Mouse (Mus musculus): ENCODE results near the gene E130308A19Rik. TPM values are rescaled to one million over a fixed set of nuclear protein-coding genes. Genes with fewer than 3 reads are reported as not detected.
"Not testable (repeated sequence)": the region's sequence is repeated elsewhere in the genome, so short reads cannot be mapped to it uniquely, and the experiment has no call there.

E130308A19Rik gene
- total and polyA plus RNA-seq, 3 experiments = 2.4 to 3.4 (median 3.1) TPM

DNA sequence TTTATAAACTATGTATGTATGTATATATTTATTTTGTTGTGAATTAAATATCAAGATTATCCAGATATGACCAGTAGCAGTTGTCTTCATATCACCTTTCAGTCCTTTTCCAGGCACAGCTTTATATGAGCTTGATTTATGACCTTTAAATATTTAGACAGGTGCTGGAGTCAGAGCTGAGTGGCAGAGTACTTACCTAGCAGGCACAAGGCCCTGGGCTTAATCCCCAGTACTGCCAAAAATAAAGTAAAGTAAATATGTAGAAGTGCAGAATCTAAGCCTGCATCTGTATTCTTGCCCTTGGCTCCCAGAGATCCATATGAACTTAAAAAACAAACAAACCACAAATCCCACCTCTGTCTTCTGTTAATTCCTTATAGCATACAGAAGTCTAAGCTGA lies 163.0 kb downstream of the E130308A19Rik start:
- Histone ChIP-seq H3K27me3 (replicated peaks) (no peaks in the 10 kb centered on the region), H3K79me2 (replicated peaks; ENCODE audit: control insufficient read depth, extremely low read depth, insufficient read depth, poor library complexity, severe bottlenecking) (no peaks in the 10 kb centered on the region), H3K4me1 (ENCODE audit: control insufficient read depth in 1 of 2, insufficient read depth in 2 of 2) (no peaks in the 10 kb centered on the region), H3K4me2 (ENCODE audit: insufficient read depth, low read depth, poor library complexity, severe bottlenecking) (no peak overlapping the region), H3K36me3 (replicated peaks in 1 of 2; ENCODE audit: control insufficient read depth in 1 of 2, insufficient read depth in 1 of 2, low read length in 1 of 2) (no peaks in the 10 kb centered on the region), H3K9me3 (replicated peaks; ENCODE audit: low read length) (no peaks in the 10 kb centered on the region), H3K4me3 (replicated peaks in 1 of 3; ENCODE audit: low read depth in 2 of 3, low read length in 2 of 3, poor library complexity in 1 of 3) (no peak overlapping the region), H3K27ac (ENCODE audit: insufficient read depth, low read depth) (no peak overlapping the region), H3K9ac (ENCODE audit: insufficient read depth, low read depth) (no peak overlapping the region)
- DNase-seq (ENCODE audit: extremely low read depth) = no peak
- dilution Hi-C loops (cut with MboI; ENCODE audit: extremely low pct_ligation_motif_present, extremely low pct_unique_long_range_greater_than_20kb, low sequenced_read_pairs) (no loop called here), in situ Hi-C loops (cut with MboI; ENCODE audit: low pct_ligation_motif_present, low pct_unique_long_range_greater_than_20kb, low sequenced_read_pairs) (no loop called here)
- TF ChIP-seq MAZ (IDR thresholded peaks at IDR 0.05; ENCODE audit: low read depth, low read length) (no peak), MAX (IDR thresholded peaks at IDR 0.05; ENCODE audit: low read length) (no peak), BHLHE40 (IDR thresholded peaks at IDR 0.05; ENCODE audit: low read depth, low read length) (no peak), SIN3A (IDR thresholded peaks at IDR 0.05; ENCODE audit: low read length) (no peak), POLR2A (IDR thresholded peaks at IDR 0.05; ENCODE audit: low read depth, low read length) (no peak), IRF4 (IDR thresholded peaks at IDR 0.05; ENCODE audit: low read depth, low read length) (no peak), UBTF (IDR thresholded peaks at IDR 0.05; ENCODE audit: low read depth, low read length) (no peak), CHD1 (IDR thresholded peaks at IDR 0.05; ENCODE audit: low read depth, low read length) (no peak)

- dilution Hi-C loops (cut with MboI; ENCODE audit: extremely low pct_ligation_motif_present, extremely low pct_unique_long_range_greater_than_20kb, low sequenced_read_pairs); H3K4me1 ChIP-seq (ENCODE audit: control insufficient read depth in 1 of 2, insufficient read depth in 2 of 2); DNase-seq (ENCODE audit: extremely low read depth); H3K9ac ChIP-seq (ENCODE audit: insufficient read depth, low read depth); H3K4me3 ChIP-seq (replicated peaks in 1 of 3; ENCODE audit: low read depth in 2 of 3, low read length in 2 of 3, poor library complexity in 1 of 3); H3K36me3 ChIP-seq (replicated peaks in 1 of 2; ENCODE audit: control insufficient read depth in 1 of 2, insufficient read depth in 1 of 2, low read length in 1 of 2); H3K79me2 ChIP-seq (replicated peaks; ENCODE audit: control insufficient read depth, extremely low read depth, insufficient read depth, poor library complexity, severe bottlenecking); H3K27me3 ChIP-seq (replicated peaks); H3K27ac ChIP-seq (ENCODE audit: insufficient read depth, low read depth); H3K9me3 ChIP-seq (replicated peaks; ENCODE audit: low read length); H3K4me2 ChIP-seq (ENCODE audit: insufficient read depth, low read depth, poor library complexity, severe bottlenecking): not testable (repeated sequence)
- in situ Hi-C loops (cut with MboI; ENCODE audit: low pct_ligation_motif_present, low pct_unique_long_range_greater_than_20kb, low sequenced_read_pairs) = loop anchor here (5.0 kb wide), 1 partner anchor 139 kb away; no protein-coding TSS in a partner anchor
- TF ChIP-seq CTCF (conservative IDR thresholded peaks at IDR 0.05 in 1 of 2, IDR thresholded peaks at IDR 0.05 in 1 of 2; ENCODE audit: low read depth in 2 of 2, low read length in 2 of 2) (peak in 1 of 2 experiments; percentile 52; a peak in 3 of 4 replicates), RAD21 (IDR thresholded peaks at IDR 0.05; ENCODE audit: low read depth, low read length) (peak; percentile 27), SMC3 (IDR thresholded peaks at IDR 0.05; ENCODE audit: low read depth, low read length) (peak; percentile 60)
Measured at GRCm38 (mm10) chr4:59793626-59794025, 167.6 kb downstream of the E130308A19Rik start.

- no peaks in the 10 kb centered on the region for H3K36me3 ChIP-seq (replicated peaks in 1 of 2; ENCODE audit: control insufficient read depth in 1 of 2, insufficient read depth in 1 of 2, low read length in 1 of 2)
- no peaks in the 10 kb centered on the region for H3K9me3 ChIP-seq (replicated peaks; ENCODE audit: low read length)
- H3K4me3 ChIP-seq (replicated peaks in 1 of 3; ENCODE audit: low read depth in 2 of 3, low read length in 2 of 3, poor library complexity in 1 of 3) = no peak overlapping the region
- no peak overlapping the region for H3K9ac ChIP-seq (ENCODE audit: insufficient read depth, low read depth)
- TF ChIP-seq CTCF (conservative IDR thresholded peaks at IDR 0.05 in 1 of 2, IDR thresholded peaks at IDR 0.05 in 1 of 2; ENCODE audit: low read depth in 2 of 2, low read length in 2 of 2) = peak in 1 of 2 experiments; percentile 27; a peak in 1 of 4 replicates
- TF ChIP-seq JUND (conservative IDR thresholded peaks at IDR 0.05; ENCODE audit: low read depth, low read length) = no peak
- TF ChIP-seq POLR2A (IDR thresholded peaks at IDR 0.05; ENCODE audit: low read depth, low read length) = no peak
- TF ChIP-seq EP300 (IDR thresholded peaks at IDR 0.05; ENCODE audit: low read length) = no peak
- H3K27ac ChIP-seq (ENCODE audit: insufficient read depth, low read depth) = no peak overlapping the region
- no peaks in the 10 kb centered on the region for H3K79me2 ChIP-seq (replicated peaks; ENCODE audit: control insufficient read depth, extremely low read depth, insufficient read depth, poor library complexity, severe bottlenecking)
- no peak overlapping the region for H3K4me2 ChIP-seq (ENCODE audit: insufficient read depth, low read depth, poor library complexity, severe bottlenecking)
- dilution Hi-C loops (cut with MboI; ENCODE audit: extremely low pct_ligation_motif_present, extremely low pct_unique_long_range_greater_than_20kb, low sequenced_read_pairs) = no loop called here
- DNase-seq (ENCODE audit: extremely low read depth) = no peak
- in situ Hi-C loops (cut with MboI; ENCODE audit: low pct_ligation_motif_present, low pct_unique_long_range_greater_than_20kb, low sequenced_read_pairs) = loop anchor here (5.0 kb wide), 1 partner anchor 138 kb away; no protein-coding TSS in a partner anchor
- peaks cover 0 to 9% of the 10 kb centered on the region in 2 experiments; a peak in 2 of 4 replicates for H3K4me1 ChIP-seq (ENCODE audit: control insufficient read depth in 1 of 2, insufficient read depth in 2 of 2)
- H3K27me3 ChIP-seq (replicated peaks) = no peaks in the 10 kb centered on the region
Measured at GRCm38 (mm10) chr4:59794116-59794515, 168.1 kb downstream of the E130308A19Rik start.

Data from CH12.LX (cell line).